Mouse (Mus musculus) MEL (cell line): ENCODE results near the gene Cenpt.
A peak's percentile ranks its signal among the peaks of the same experiment; 100 is the strongest.

Experiments used
- CTCF ChIP-seq, 3 experiments: IDR thresholded peaks in 2 of 3; conservative IDR thresholded peaks in 1 of 3; 2 replicates each; pipeline ENCODE4 v1.5.1; 2011 to 2012; ENCODE audit warnings: low read length in 3 of 3, low read depth in 2 of 3, mild to moderate bottlenecking in 2 of 3, improper control_type of control experiment in 1 of 3, inconsistent platforms in 1 of 3, mixed read lengths in 1 of 3, moderate library complexity in 1 of 3; ENCODE audit not compliant: control insufficient read depth in 1 of 3, insufficient read depth in 1 of 3, poor library complexity in 1 of 3, severe bottlenecking in 1 of 3
- EP300 ChIP-seq, 2 experiments: IDR thresholded peaks; 2 replicates each; pipeline ENCODE4 v1.6.1; 2011; ENCODE audit warnings: improper control_type of control experiment in 2 of 2, low read length in 2 of 2, low read depth in 1 of 2, mild to moderate bottlenecking in 1 of 2
- MEF2A ChIP-seq: IDR thresholded peaks from 2 replicates; pipeline ENCODE4 v1.6.1; 2014; ENCODE audit warnings: low read depth, mild to moderate bottlenecking, inconsistent platforms, low read length, improper control_type of control experiment; ENCODE audit not compliant: poor library complexity, insufficient replicate concordance, severe bottlenecking; ENCODE audit errors: extremely low read depth
- MYB ChIP-seq: IDR thresholded peaks from 2 replicates; pipeline ENCODE4 v1.6.1; 2011; ENCODE audit warnings: mild to moderate bottlenecking, low read depth, low read length, improper control_type of control experiment
- POLR2A ChIP-seq, 2 experiments: IDR thresholded peaks; 2 replicates each; pipeline ENCODE4 v1.6.1; 2011 to 2012; ENCODE audit warnings: low read length in 2 of 2, mild to moderate bottlenecking in 2 of 2, control low read depth in 1 of 2, improper control_type of control experiment in 1 of 2, low read depth in 1 of 2, moderate library complexity in 1 of 2; ENCODE audit not compliant: control insufficient read depth in 1 of 2, insufficient read depth in 1 of 2, poor library complexity in 1 of 2
- RAD21 ChIP-seq: IDR thresholded peaks from 2 replicates; pipeline ENCODE4 v1.6.1; 2011; ENCODE audit warnings: mild to moderate bottlenecking, low read depth, low read length, improper control_type of control experiment
- RCOR1 ChIP-seq: IDR thresholded peaks from 2 replicates; pipeline ENCODE4 v1.6.1; 2012; ENCODE audit warnings: low read depth, mild to moderate bottlenecking, inconsistent platforms, low read length, improper control_type of control experiment
- SIN3A ChIP-seq: IDR thresholded peaks from 2 replicates; pipeline ENCODE4 v1.6.1; 2012; ENCODE audit warnings: low read length, improper control_type of control experiment, inconsistent platforms
- ZC3H11A ChIP-seq: IDR thresholded peaks from 2 replicates; pipeline ENCODE4 v1.6.1; 2012; ENCODE audit warnings: low read depth, mild to moderate bottlenecking, inconsistent platforms, low read length, improper control_type of control experiment
- ZNF384 ChIP-seq: IDR thresholded peaks from 2 replicates; pipeline ENCODE4 v1.6.1; 2012; ENCODE audit warnings: low read depth, mild to moderate bottlenecking, inconsistent platforms, low read length, improper control_type of control experiment

DNA sequence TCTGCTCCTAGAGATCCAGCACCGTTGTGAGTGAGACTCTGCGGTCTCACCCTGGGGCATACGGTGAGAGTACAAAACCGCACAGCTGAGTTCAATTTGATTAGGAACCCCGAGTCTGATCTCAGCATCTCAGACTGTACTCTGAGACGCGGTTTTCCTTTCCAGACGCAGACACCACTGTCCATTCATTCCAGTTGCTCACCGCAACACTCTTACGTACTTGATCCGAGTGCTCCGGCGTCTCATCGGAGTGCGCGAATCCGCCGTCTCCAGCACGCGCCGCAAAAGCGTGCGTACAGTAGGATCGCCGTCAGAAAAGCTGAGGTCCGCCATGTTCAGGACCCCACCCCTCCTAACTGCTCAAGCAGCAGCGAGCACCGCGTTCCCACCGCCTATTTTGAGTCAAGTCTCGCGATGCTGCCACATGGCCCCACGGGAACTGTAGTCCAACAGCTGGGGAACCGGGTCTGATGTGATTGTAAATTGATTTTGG is 1.4 kb downstream of the Cenpt start:
- TF ChIP-seq RCOR1 (no peak), SIN3A (peak; percentile 95), ZC3H11A (no peak), RAD21 (no peak), ZNF384 (no peak), EP300 (IDR thresholded peaks at IDR 0.05; ENCODE audit: low read depth in 1 of 2, low read length in 2 of 2) (no peak), CTCF (IDR thresholded peaks at IDR 0.05 in 2 of 3, conservative IDR thresholded peaks at IDR 0.05 in 1 of 3; ENCODE audit: control insufficient read depth in 1 of 3, insufficient read depth in 1 of 3, low read depth in 2 of 3, low read length in 3 of 3, poor library complexity in 1 of 3, severe bottlenecking in 1 of 3) (no peak), POLR2A (IDR thresholded peaks at IDR 0.05; ENCODE audit: control insufficient read depth in 1 of 2, insufficient read depth in 1 of 2, low read depth in 1 of 2, low read length in 2 of 2, poor library complexity in 1 of 2) (peak; percentile 87 to 97), MEF2A (no peak), MYB (no peak)
